Mouse (Mus musculus) MEL (cell line): Measurements from ENCODE around the gene Nectin2. TPM values are rescaled to one million over a fixed set of nuclear protein-coding genes. Genes with fewer than 3 reads are reported as not detected.

Source experiments
- DNase-seq: peaks from one replicate; pipeline ENCODE4 v3.0.0; 2011; ENCODE audit warnings: low read depth, low spot score
- H3K27ac ChIP-seq: 2 replicates; pipeline ENCODE4 v1.5.1; 2012; ENCODE audit warnings: low read depth, mild to moderate bottlenecking, control low read depth, low read length, moderate library complexity; ENCODE audit not compliant: control insufficient read depth
- H3K27me3 ChIP-seq, 2 experiments: fragments of 150-350 bp in 1 of 2; sonication (generic) in 1 of 2; 2 replicates each; pipeline ENCODE4 v1.6.1; 2012; ENCODE audit warnings: low read length in 2 of 2, mild to moderate bottlenecking in 2 of 2, improper control_type of control experiment in 1 of 2, moderate library complexity in 1 of 2; ENCODE audit not compliant: insufficient read depth in 2 of 2, control insufficient read depth in 1 of 2
- H3K36me3 ChIP-seq, 2 experiments: 2 replicates each; pipeline ENCODE4 v1.6.1; 2012 to 2014; ENCODE audit warnings: low read length in 2 of 2, improper control_type of control experiment in 1 of 2, inconsistent platforms in 1 of 2, mild to moderate bottlenecking in 1 of 2; ENCODE audit not compliant: insufficient read depth in 2 of 2, control insufficient read depth in 1 of 2
- H3K4me1 ChIP-seq, 2 experiments: fragments of 150-350 bp in 1 of 2; sonication (generic) in 1 of 2; 2 replicates each; pipeline ENCODE4 v1.6.1; 2012; ENCODE audit warnings: low read length in 2 of 2, improper control_type of control experiment in 1 of 2, mild to moderate bottlenecking in 1 of 2; ENCODE audit not compliant: insufficient read depth in 2 of 2, control insufficient read depth in 1 of 2
- H3K4me3 ChIP-seq, 2 experiments: fragments of 150-350 bp in 1 of 2; sonication (generic) in 1 of 2; 2 replicates each; pipeline ENCODE4 v1.5.1; 2012; ENCODE audit warnings: low read depth in 2 of 2, low read length in 2 of 2, mild to moderate bottlenecking in 2 of 2, moderate library complexity in 2 of 2, control low read depth in 1 of 2, improper control_type of control experiment in 1 of 2; ENCODE audit not compliant: control insufficient read depth in 1 of 2, insufficient read depth in 1 of 2
- H3K79me2 ChIP-seq: 2 replicates; pipeline ENCODE4 v1.6.1; 2012; ENCODE audit warnings: mild to moderate bottlenecking, low read length, moderate library complexity; ENCODE audit not compliant: control insufficient read depth, poor library complexity, insufficient read depth
- H3K9ac ChIP-seq: 2 replicates; pipeline ENCODE4 v1.6.1; 2012; ENCODE audit warnings: low read depth, mild to moderate bottlenecking, control low read depth, low read length, moderate library complexity; ENCODE audit not compliant: control insufficient read depth, poor library complexity, severe bottlenecking
- H3K9me3 ChIP-seq: fragments of 150-350 bp; sonication (generic); replicated peaks from 2 replicates; pipeline ENCODE4 v1.6.1; 2012; ENCODE audit warnings: mild to moderate bottlenecking, low read length, improper control_type of control experiment, moderate library complexity; ENCODE audit not compliant: insufficient read depth
- E2F4 ChIP-seq: IDR thresholded peaks from 2 replicates; pipeline ENCODE4 v1.6.1; 2011; ENCODE audit warnings: low read depth, low read length, improper control_type of control experiment, borderline replicate concordance
- ETS1 ChIP-seq: IDR thresholded peaks from 2 replicates; pipeline ENCODE4 v1.6.1; 2012; ENCODE audit warnings: low read depth, mild to moderate bottlenecking, inconsistent platforms, low read length, improper control_type of control experiment, moderate library complexity
- GABPA ChIP-seq: IDR thresholded peaks from 2 replicates; pipeline ENCODE4 v1.6.1; 2012; ENCODE audit warnings: low read depth, mild to moderate bottlenecking, inconsistent platforms, low read length, improper control_type of control experiment, moderate library complexity
- GATA1 ChIP-seq: IDR thresholded peaks from 2 replicates; pipeline ENCODE4 v1.6.1; 2011; ENCODE audit warnings: low read depth, low read length, improper control_type of control experiment
- MAX ChIP-seq: IDR thresholded peaks from 2 replicates; pipeline ENCODE4 v1.6.1; 2011; ENCODE audit warnings: low read length, improper control_type of control experiment
- MAZ ChIP-seq: IDR thresholded peaks from 2 replicates; pipeline ENCODE4 v1.6.1; 2012; ENCODE audit warnings: low read depth, mild to moderate bottlenecking, inconsistent platforms, low read length, improper control_type of control experiment
- MEF2A ChIP-seq: IDR thresholded peaks from 2 replicates; pipeline ENCODE4 v1.6.1; 2014; ENCODE audit warnings: low read depth, mild to moderate bottlenecking, inconsistent platforms, low read length, improper control_type of control experiment; ENCODE audit not compliant: poor library complexity, insufficient replicate concordance, severe bottlenecking; ENCODE audit errors: extremely low read depth
- MYB ChIP-seq: IDR thresholded peaks from 2 replicates; pipeline ENCODE4 v1.6.1; 2011; ENCODE audit warnings: mild to moderate bottlenecking, low read depth, low read length, improper control_type of control experiment
- MYC ChIP-seq: IDR thresholded peaks from 2 replicates; pipeline ENCODE4 v1.6.1; 2011; ENCODE audit warnings: low read depth, mild to moderate bottlenecking, low read length, improper control_type of control experiment, moderate library complexity
- NRF1 ChIP-seq: IDR thresholded peaks from 2 replicates; pipeline ENCODE4 v1.6.1; 2014; ENCODE audit warnings: low read depth, mild to moderate bottlenecking, inconsistent platforms, low read length, improper control_type of control experiment, moderate library complexity; ENCODE audit not compliant: poor library complexity, insufficient read depth, severe bottlenecking
- POLR2A ChIP-seq, 2 experiments: IDR thresholded peaks; 2 replicates each; pipeline ENCODE4 v1.6.1; 2011 to 2012; ENCODE audit warnings: low read length in 2 of 2, mild to moderate bottlenecking in 2 of 2, control low read depth in 1 of 2, improper control_type of control experiment in 1 of 2, low read depth in 1 of 2, moderate library complexity in 1 of 2; ENCODE audit not compliant: control insufficient read depth in 1 of 2, insufficient read depth in 1 of 2, poor library complexity in 1 of 2
- POLR2AphosphoS2 ChIP-seq: IDR thresholded peaks from 2 replicates; pipeline ENCODE4 v1.6.1; 2011; ENCODE audit warnings: low read length, improper control_type of control experiment
- RAD21 ChIP-seq: IDR thresholded peaks from 2 replicates; pipeline ENCODE4 v1.6.1; 2011; ENCODE audit warnings: mild to moderate bottlenecking, low read depth, low read length, improper control_type of control experiment
- RCOR1 ChIP-seq: IDR thresholded peaks from 2 replicates; pipeline ENCODE4 v1.6.1; 2012; ENCODE audit warnings: low read depth, mild to moderate bottlenecking, inconsistent platforms, low read length, improper control_type of control experiment
- SIN3A ChIP-seq: IDR thresholded peaks from 2 replicates; pipeline ENCODE4 v1.6.1; 2012; ENCODE audit warnings: low read length, improper control_type of control experiment, inconsistent platforms
- SMC3 ChIP-seq: IDR thresholded peaks from 2 replicates; pipeline ENCODE4 v1.6.1; 2011; ENCODE audit warnings: low read depth, low read length, improper control_type of control experiment
- TBP ChIP-seq: IDR thresholded peaks from 2 replicates; pipeline ENCODE4 v1.8.0; 2011; ENCODE audit warnings: low read depth, low read length, improper control_type of control experiment
- UBTF ChIP-seq: IDR thresholded peaks from 2 replicates; pipeline ENCODE4 v1.6.1; 2012; ENCODE audit warnings: low read depth, mild to moderate bottlenecking, inconsistent platforms, low read length, improper control_type of control experiment, moderate library complexity, borderline replicate concordance; ENCODE audit not compliant: insufficient read depth
- USF1 ChIP-seq: IDR thresholded peaks from 2 replicates; pipeline ENCODE4 v1.6.1; 2014; ENCODE audit warnings: low read depth, mild to moderate bottlenecking, inconsistent platforms, low read length, improper control_type of control experiment, moderate library complexity
- USF2 ChIP-seq, 2 experiments: IDR thresholded peaks; 2 replicates each; pipeline ENCODE4 v1.6.1; 2011 to 2012; ENCODE audit warnings: improper control_type of control experiment in 2 of 2, low read length in 2 of 2, borderline replicate concordance in 1 of 2, inconsistent platforms in 1 of 2, low read depth in 1 of 2, mild to moderate bottlenecking in 1 of 2; ENCODE audit not compliant: insufficient read depth in 1 of 2
- ZNF384 ChIP-seq: IDR thresholded peaks from 2 replicates; pipeline ENCODE4 v1.6.1; 2012; ENCODE audit warnings: low read depth, mild to moderate bottlenecking, inconsistent platforms, low read length, improper control_type of control experiment
- polyA plus RNA-seq, 2 experiments: library from polyadenylated mRNA; stranded (reverse) in 1 of 2; unstranded in 1 of 2; fragments of >175 nt in 1 of 2; fragments of >200 nt in 1 of 2; gene quantifications; 2 replicates each; pipeline versions ENCODE4 v1.2.1 to v1.2.4; 2012; ENCODE audit warnings: low replicate concordance in 2 of 2, low read depth in 1 of 2; ENCODE audit not compliant: insufficient read length in 2 of 2, insufficient read depth in 1 of 2, missing spikeins in 1 of 2
- total RNA-seq: library from RNA; depleted of rRNA; stranded (reverse); fragments of 300-350 nt; gene quantifications from 2 replicates; pipeline ENCODE4 v1.2.3, GENCODE M21; 2012

The Nectin2 gene
- total and polyA plus RNA-seq, 3 experiments, result 6.9 to 25.6 TPM; not detected in 1

DNA sequence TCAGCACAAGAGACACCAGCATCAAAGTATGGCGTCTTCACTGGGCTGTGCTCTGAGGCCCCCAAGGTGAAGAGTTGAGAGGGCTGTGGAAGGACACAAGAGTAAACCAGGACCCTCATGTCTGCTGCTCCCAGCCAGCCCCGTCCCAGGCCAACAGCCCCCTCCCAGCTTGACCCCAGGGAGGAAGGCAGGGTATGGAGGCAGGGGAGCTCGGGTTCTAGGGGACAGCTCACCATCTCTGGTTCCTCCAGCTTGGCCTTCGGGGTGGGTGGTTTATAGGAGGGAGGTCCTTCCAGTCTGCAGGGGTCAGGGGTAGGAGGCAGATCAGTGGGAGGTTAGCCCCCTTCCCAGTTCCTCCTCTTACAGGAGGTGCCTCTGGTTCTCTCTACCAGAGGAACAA lies 31.1 kb downstream of the Nectin2 start:
- Histone ChIP-seq H3K36me3 (peaks cover 0 to 10% of the 10 kb centered on the region in 2 experiments; a peak in 2 of 4 replicates), H3K27me3 (no peaks in the 10 kb centered on the region), H3K4me1 (peaks cover 0 to 21% of the 10 kb centered on the region in 2 experiments; a peak in 2 of 4 replicates), H3K79me2 (peaks cover 10% of the 10 kb centered on the region), H3K4me3 (no peak overlapping the region), H3K9ac (no peak overlapping the region), H3K27ac (no peak overlapping the region), H3K9me3 (no peaks in the 10 kb centered on the region)
- TF ChIP-seq USF1, result no peak
- TF ChIP-seq UBTF, result no peak
- no peak for TF ChIP-seq SMC3
- no peak for TF ChIP-seq SIN3A
- no peak for TF ChIP-seq POLR2AphosphoS2
- TF ChIP-seq MYC, result no peak
- TF ChIP-seq GATA1, result no peak
- TF ChIP-seq MAX, result no peak
- no peak for TF ChIP-seq RCOR1
- TF ChIP-seq MYB, result no peak
- no peak for DNase-seq

GRCm38 (mm10) chr7:19718297-19718952 lies 31.9 kb downstream of the Nectin2 start:
- H3K4me1 ChIP-seq, result peaks cover 0 to 29% of the 10 kb centered on the region in 2 experiments; a peak in 2 of 4 replicates
- peaks cover 17% of the 10 kb centered on the region for H3K79me2 ChIP-seq
- no peak overlapping the region for H3K4me3 ChIP-seq
- no peak for DNase-seq
- no peak for TF ChIP-seq MYC
- no peak for TF ChIP-seq GABPA
- no peak for TF ChIP-seq SIN3A
- TF ChIP-seq UBTF, result no peak
- no peak for TF ChIP-seq TBP
- no peak for TF ChIP-seq POLR2A (IDR thresholded peaks at IDR 0.05; ENCODE audit: control insufficient read depth in 1 of 2, insufficient read depth in 1 of 2, low read depth in 1 of 2, low read length in 2 of 2, poor library complexity in 1 of 2)
- TF ChIP-seq ZNF384, result no peak
- no peak for TF ChIP-seq USF2 (IDR thresholded peaks at IDR 0.05; ENCODE audit: borderline replicate concordance in 1 of 2, insufficient read depth in 1 of 2, low read depth in 1 of 2, low read length in 2 of 2)
- no peak for TF ChIP-seq RCOR1
- TF ChIP-seq ETS1, result no peak
- TF ChIP-seq RAD21, result no peak
- no peak for TF ChIP-seq MAZ
- no peak for TF ChIP-seq NRF1
- no peak for TF ChIP-seq SMC3
- TF ChIP-seq MEF2A, result no peak
- TF ChIP-seq E2F4, result no peak
- H3K27me3 ChIP-seq, result no peaks in the 10 kb centered on the region
- peaks cover 0 to 18% of the 10 kb centered on the region in 2 experiments; a peak in 3 of 4 replicates for H3K36me3 ChIP-seq
- H3K27ac ChIP-seq, result no peak overlapping the region
- no peak overlapping the region for H3K9ac ChIP-seq
- H3K9me3 ChIP-seq, result no peaks in the 10 kb centered on the region
